Mouse (Mus musculus) heart, postnatal 0 days (tissue): ENCODE measurements around the gene Ush2a.

Source experiments
- CTCF ChIP-seq: IDR thresholded peaks from 2 replicates; pipeline ENCODE4 v1.5.1; 2016; ENCODE audit warnings: antibody characterized with exemption, control low read depth, low read depth
- EP300 ChIP-seq: IDR thresholded peaks from 2 replicates; pipeline ENCODE4 v1.6.1; 2016; ENCODE audit warnings: antibody characterized with exemption, low read depth

DNA sequence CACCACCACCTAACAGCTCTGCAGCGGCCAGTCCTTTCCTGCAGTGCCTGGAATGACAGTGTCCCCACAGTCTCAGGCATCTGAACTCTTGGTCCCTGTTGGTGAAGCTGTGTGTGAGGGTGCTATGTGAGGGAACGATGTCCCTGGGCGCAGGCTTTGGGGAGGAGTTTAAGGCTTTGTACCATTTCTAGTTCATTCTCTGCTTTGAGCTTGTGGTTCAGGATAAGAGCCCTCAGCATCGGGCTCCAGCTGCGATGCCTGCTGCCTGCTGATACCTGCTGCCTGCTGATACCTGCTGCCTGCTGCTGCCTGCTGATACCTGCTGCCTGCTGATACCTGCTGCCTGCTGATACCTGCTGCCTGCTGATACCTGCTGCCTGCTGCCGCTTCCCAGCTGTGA is 711.3 kb downstream of the Ush2a start:
- TF ChIP-seq CTCF = no peak
- TF ChIP-seq EP300 = no peak
